Mouse (Mus musculus) cortical plate, adult 2 months (tissue): ENCODE data around the gene Oscp1.

Experiments used
- CTCF ChIP-seq: fragments of 200-500 bp; IDR thresholded peaks from 2 replicates; pipeline ENCODE4 v1.5.1; 2011; ENCODE audit warnings: mild to moderate bottlenecking, control low read depth, low read length; ENCODE audit not compliant: insufficient read depth; ENCODE audit errors: extremely low read depth
- POLR2A ChIP-seq: fragments of 200-500 bp; IDR thresholded peaks from 2 replicates; pipeline ENCODE4 v1.6.1; 2011; ENCODE audit warnings: mild to moderate bottlenecking, low read length, control low read depth; ENCODE audit not compliant: insufficient read depth; ENCODE audit errors: extremely low read depth

GRCm38 (mm10) chr4:126118651-126119050 is 60.3 kb downstream of the Oscp1 start:
- TF ChIP-seq CTCF: no peak
- no peak for TF ChIP-seq POLR2A
